Mouse (Mus musculus) cortical plate, adult 2 months (tissue): Measurements from ENCODE around the gene Gm44965. TPM values are rescaled to one million over a fixed set of nuclear protein-coding genes. Genes with fewer than 3 reads are reported as not detected.

Experiments
- H3K27ac ChIP-seq: fragments of 200-500 bp; 2 replicates; pipeline ENCODE4 v1.5.1; 2012; ENCODE audit warnings: low read length, control low read depth, inconsistent platforms; ENCODE audit not compliant: insufficient read depth
- H3K4me1 ChIP-seq: fragments of 200-500 bp; 2 replicates; pipeline ENCODE4 v1.6.1; 2011; ENCODE audit warnings: low read length; ENCODE audit not compliant: control insufficient read depth, insufficient read depth
- H3K4me3 ChIP-seq: fragments of 200-500 bp; 2 replicates; pipeline ENCODE4 v1.5.1; 2011; ENCODE audit warnings: mild to moderate bottlenecking, low read length, control low read depth; ENCODE audit not compliant: insufficient read depth
- CTCF ChIP-seq: fragments of 200-500 bp; IDR thresholded peaks from 2 replicates; pipeline ENCODE4 v1.5.1; 2011; ENCODE audit warnings: mild to moderate bottlenecking, control low read depth, low read length; ENCODE audit not compliant: insufficient read depth; ENCODE audit errors: extremely low read depth
- POLR2A ChIP-seq: fragments of 200-500 bp; IDR thresholded peaks from 2 replicates; pipeline ENCODE4 v1.6.1; 2011; ENCODE audit warnings: mild to moderate bottlenecking, low read length, control low read depth; ENCODE audit not compliant: insufficient read depth; ENCODE audit errors: extremely low read depth
- polyA plus RNA-seq: library from polyadenylated mRNA; depleted of rRNA; stranded (reverse); fragments of >200 nt; gene quantifications from 2 replicates; pipeline ENCODE4 v1.2.3, GENCODE M21; 2012

Gene Gm44965
- polyA plus RNA-seq, 1 experiment: 0.56 TPM

GRCm38 (mm10) chr6:48642764-48643292 lies 49.1 kb downstream of the Gm44965 start:
- H3K27ac ChIP-seq: no peak overlapping the region
- H3K4me1 ChIP-seq: no peaks in the 10 kb centered on the region; the same call in 1 of the 2 replicates
- TF ChIP-seq CTCF (peak; percentile 59; the same call in 1 of the 2 replicates), POLR2A (no peak)
- H3K4me3 ChIP-seq: no peak overlapping the region

GRCm38 (mm10) chr6:48645660-48646308 lies 52.0 kb downstream of the Gm44965 start:
- Histone ChIP-seq H3K4me3 (no peak overlapping the region), H3K4me1 (no peaks in the 10 kb centered on the region), H3K27ac (no peak overlapping the region)
- TF ChIP-seq CTCF (peak; percentile 86), POLR2A (no peak)

- Histone ChIP-seq H3K4me1 (no peaks in the 10 kb centered on the region), H3K4me3 (no peak overlapping the region), H3K27ac (no peak overlapping the region)
- no peak for TF ChIP-seq CTCF
- no peak for TF ChIP-seq POLR2A
Measured at GRCm38 (mm10) chr6:48646309-48646690, 52.6 kb downstream of the Gm44965 start.

- no peak within 1 kb of the TSS for H3K4me3 ChIP-seq
- peak; percentile 37; the same call in 1 of the 2 replicates for TF ChIP-seq CTCF
- no peak for TF ChIP-seq POLR2A
- no peaks in the 10 kb centered on the region for H3K4me1 ChIP-seq
- no peak within 1 kb of the TSS for H3K27ac ChIP-seq
Measured at GRCm38 (mm10) chr6:48646995-48647394, 53.3 kb downstream of the Gm44965 start, which contains the start of gene Gimap8. Gene Gimap8, plus strand, starts transcription at chr6:48647234.

GRCm38 (mm10) chr6:48647611-48648010 lies 53.9 kb downstream of the Gm44965 start:
- Histone ChIP-seq H3K27ac (no peak overlapping the region), H3K4me1 (no peaks in the 10 kb centered on the region), H3K4me3 (no peak overlapping the region)
- no peak for TF ChIP-seq POLR2A
- TF ChIP-seq CTCF: no peak

GRCm38 (mm10) chr6:48648779-48649178 lies 55.0 kb downstream of the Gm44965 start:
- Histone ChIP-seq H3K27ac (no peak overlapping the region), H3K4me3 (no peak overlapping the region), H3K4me1 (no peaks in the 10 kb centered on the region)
- TF ChIP-seq POLR2A (no peak), CTCF (no peak)

GRCm38 (mm10) chr6:48650041-48650440 lies 56.3 kb downstream of the Gm44965 start:
- H3K27ac ChIP-seq: no peak overlapping the region
- no peaks in the 10 kb centered on the region for H3K4me1 ChIP-seq
- no peak for TF ChIP-seq CTCF
- no peak for TF ChIP-seq POLR2A
- H3K4me3 ChIP-seq: no peak overlapping the region

- TF ChIP-seq POLR2A: no peak
- TF ChIP-seq CTCF: no peak
- no peaks in the 10 kb centered on the region for H3K4me1 ChIP-seq
- no peak overlapping the region for H3K27ac ChIP-seq
- no peak overlapping the region for H3K4me3 ChIP-seq
Measured at GRCm38 (mm10) chr6:48658721-48659120, 65.0 kb downstream of the Gm44965 start.

- no peak for TF ChIP-seq POLR2A
- TF ChIP-seq CTCF: no peak
- no peak overlapping the region for H3K4me3 ChIP-seq
- no peak overlapping the region for H3K27ac ChIP-seq
- no peaks in the 10 kb centered on the region for H3K4me1 ChIP-seq
Measured at GRCm38 (mm10) chr6:48664750-48665149, 71.0 kb downstream of the Gm44965 start.

GRCm38 (mm10) chr6:48665471-48665870 lies 71.7 kb downstream of the Gm44965 start:
- TF ChIP-seq POLR2A: no peak
- TF ChIP-seq CTCF: no peak
- H3K4me1 ChIP-seq: no peaks in the 10 kb centered on the region
- no peak overlapping the region for H3K27ac ChIP-seq
- no peak overlapping the region for H3K4me3 ChIP-seq

GRCm38 (mm10) chr6:48666159-48666586 lies 72.4 kb downstream of the Gm44965 start:
- H3K4me1 ChIP-seq: no peaks in the 10 kb centered on the region
- TF ChIP-seq CTCF: no peak
- no peak for TF ChIP-seq POLR2A
- no peak overlapping the region for H3K4me3 ChIP-seq

More at GRCm38 (mm10) chr6:48666159-48666586, 72.4 kb downstream of the Gm44965 start:
- H3K27ac ChIP-seq: no peak overlapping the region
